Mouse (Mus musculus): ENCODE results near the gene Tpra1.

Tpra1 gene

DNA sequence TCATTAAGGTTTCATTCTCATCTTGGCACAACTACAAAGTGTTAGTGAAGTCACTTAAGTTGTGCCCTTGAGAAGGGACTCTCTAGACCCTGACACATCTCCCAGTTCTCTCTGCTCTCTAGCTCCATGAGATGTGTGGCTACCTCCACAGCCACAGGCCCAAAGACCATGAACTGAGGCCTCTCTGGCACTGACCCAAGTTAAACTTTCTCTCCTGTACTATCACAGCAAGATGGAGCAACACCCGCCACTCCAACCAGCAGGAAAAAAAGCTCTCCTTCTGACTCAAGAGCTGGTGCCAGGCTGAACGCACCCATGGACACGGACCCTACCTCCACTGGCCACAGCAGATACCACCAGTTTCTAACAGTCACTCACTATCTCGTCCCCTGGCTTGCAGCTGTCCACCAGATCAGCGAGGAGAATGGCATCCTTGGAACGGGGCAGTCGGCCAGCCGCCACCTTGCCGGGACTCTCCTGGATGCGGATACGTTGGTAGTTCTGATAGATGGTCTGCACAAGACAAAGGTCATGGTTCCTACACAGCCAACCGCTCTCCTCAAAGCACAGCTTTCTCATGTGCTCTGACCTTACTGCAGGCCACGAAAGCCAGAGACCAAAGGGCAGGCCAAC, 12.5 kb upstream of the Tpra1 start:
- in situ Hi-C loops (cut with MseI, MboI) = no loop called here

DNA sequence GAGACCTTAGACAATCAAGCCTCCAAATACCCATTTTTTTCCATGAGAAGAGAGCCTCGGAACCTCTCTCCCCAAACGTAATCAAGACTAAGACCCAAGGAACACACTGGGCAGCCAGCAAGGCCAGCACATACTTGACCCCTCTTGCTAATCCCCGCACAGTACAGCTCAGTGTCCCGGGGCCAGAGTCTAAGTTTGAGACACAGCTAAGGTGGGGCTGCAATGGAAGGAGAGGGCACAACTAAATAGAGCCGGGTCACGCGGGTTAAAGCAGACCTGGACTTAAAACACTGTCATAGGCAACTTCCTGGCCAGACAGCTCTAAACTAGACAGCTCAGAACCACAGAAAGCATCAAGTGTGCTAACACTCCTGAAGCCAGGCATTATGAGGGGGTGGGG, 11.2 kb upstream of the Tpra1 start:
- in situ Hi-C loops (cut with MseI, MboI) = no loop called here

- in situ Hi-C loops (cut with MseI, MboI) = no loop called here
Measured at GRCm38 (mm10) chr6:88893559-88893958, 8.5 kb upstream of the Tpra1 start.

- in situ Hi-C loops (cut with MseI, MboI) = no loop called here
Measured at GRCm38 (mm10) chr6:88895943-88896342, 6.1 kb upstream of the Tpra1 start.

- in situ Hi-C loops (cut with MseI, MboI) = no loop called here
Measured at GRCm38 (mm10) chr6:88897246-88897645, 4.8 kb upstream of the Tpra1 start.

- in situ Hi-C loops (cut with MseI, MboI) = no loop called here
Measured at GRCm38 (mm10) chr6:88898534-88899048, 3.5 kb upstream of the Tpra1 start, which contains the start of gene Mcm2. Gene Mcm2, minus strand, starts transcription at chr6:88898780.

DNA sequence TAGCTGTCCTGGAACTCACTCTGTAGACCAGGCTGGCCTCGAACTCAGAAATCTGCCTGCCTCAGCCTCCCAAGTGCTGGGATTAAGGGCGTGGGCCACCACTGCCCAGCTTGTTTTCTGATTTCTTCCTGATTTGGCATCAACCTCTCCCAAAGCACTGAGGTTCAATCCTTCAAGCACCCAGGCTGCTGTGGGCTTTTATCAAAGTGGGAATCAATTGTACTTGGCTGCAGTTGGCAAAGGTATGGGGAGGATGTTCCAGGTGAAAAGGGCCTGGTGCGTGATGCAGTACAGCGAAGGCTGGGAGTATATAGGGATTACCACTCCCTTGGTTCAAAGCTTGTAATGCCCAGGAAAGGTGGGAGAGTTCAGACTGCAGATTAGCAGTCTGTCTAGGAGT, 3.0 kb upstream of the Tpra1 start:
- in situ Hi-C loops (cut with MseI, MboI) = no loop called here

DNA sequence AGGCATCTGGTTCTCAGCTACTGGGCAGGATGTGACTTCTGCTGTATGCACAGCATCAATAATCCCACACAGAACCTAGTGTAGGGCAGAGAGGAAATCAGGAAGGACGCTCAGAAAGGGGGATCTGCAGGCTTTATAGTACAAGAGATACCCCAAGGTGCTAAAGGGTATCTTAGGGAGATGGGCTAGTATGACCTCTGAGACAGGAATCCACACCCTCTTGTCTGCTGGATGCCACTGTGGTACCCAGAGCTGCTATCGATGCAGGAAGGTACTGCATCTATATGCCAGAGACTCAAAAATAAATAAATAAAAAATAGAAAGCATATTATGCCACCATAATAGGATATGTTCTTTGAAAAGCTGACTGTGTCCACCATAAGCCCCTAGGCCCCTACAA, 2.4 kb upstream of the Tpra1 start:
- in situ Hi-C loops (cut with MseI, MboI) = no loop called here

DNA sequence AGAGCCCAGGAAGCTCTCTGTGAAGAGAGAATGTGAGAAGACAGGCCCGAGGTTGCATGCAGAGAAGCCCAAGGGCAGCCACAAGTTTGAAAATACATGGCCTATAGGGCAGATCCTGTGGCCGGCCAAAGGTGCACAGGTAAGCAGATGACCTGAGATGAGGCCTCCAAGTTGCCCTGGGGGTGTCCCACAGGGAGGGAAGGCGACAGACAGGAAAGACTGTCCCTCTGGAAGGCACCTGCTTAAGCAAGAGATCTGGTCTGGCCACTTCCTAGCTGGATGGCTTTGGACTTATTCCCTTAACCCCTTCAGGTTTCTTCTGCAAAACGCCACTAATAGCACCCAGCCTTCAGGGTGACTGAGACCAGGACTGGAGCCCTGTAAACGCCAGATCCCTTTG, 580 bp upstream of the Tpra1 start:
- in situ Hi-C loops (cut with MseI, MboI) = no loop called here

DNA sequence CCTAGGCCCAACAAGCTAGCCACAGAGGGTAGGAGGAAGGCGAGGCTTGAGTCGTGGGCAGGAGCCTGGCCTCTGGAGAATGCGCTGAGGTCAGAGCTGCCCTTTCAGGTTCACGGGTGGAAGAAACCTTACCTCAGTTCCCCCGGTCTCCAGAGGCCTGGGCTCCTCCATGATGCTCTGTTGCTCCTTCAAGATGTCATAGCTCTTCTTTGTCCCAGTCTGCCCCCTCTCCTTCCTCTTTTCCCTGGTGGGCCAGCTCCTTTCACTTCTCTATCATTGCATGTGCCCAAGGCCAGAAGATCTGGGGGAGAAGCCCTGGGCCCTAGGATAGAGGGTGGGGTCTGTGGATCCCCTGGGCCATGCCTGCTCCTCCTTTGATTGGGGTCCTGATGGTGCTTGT, 1.7 kb downstream of the Tpra1 start:
- in situ Hi-C loops (cut with MseI, MboI) = no loop called here

GRCm38 (mm10) chr6:88904456-88904974, 2.5 kb downstream of the Tpra1 start:
- in situ Hi-C loops (cut with MseI, MboI) = no loop called here

- in situ Hi-C loops (cut with MseI, MboI) = no loop called here
Measured at GRCm38 (mm10) chr6:88905042-88905441, 3.0 kb downstream of the Tpra1 start.

- in situ Hi-C loops (cut with MseI, MboI) = no loop called here
Measured at GRCm38 (mm10) chr6:88906369-88907108, 4.5 kb downstream of the Tpra1 start.

DNA sequence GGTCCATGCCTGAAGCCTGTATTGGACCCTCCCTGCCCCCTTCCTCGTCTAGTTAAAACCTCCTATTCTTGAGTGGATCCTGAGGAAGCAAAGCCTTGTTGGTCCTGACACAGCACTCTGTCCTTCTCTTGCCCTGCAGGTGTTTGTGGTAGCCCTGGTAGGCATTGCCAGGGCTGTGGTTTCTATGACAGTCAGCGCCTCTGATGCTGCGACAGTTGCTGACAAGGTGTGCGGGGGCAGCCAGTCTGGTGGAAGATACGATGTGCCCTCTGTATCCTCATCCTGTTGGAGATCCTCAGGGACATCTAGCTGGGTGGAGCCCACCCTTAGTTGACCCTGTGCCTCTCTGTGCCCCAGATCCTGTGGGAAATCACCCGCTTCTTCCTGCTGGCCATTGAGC, 7.1 kb downstream of the Tpra1 start:
- in situ Hi-C loops (cut with MseI, MboI) = no loop called here

DNA sequence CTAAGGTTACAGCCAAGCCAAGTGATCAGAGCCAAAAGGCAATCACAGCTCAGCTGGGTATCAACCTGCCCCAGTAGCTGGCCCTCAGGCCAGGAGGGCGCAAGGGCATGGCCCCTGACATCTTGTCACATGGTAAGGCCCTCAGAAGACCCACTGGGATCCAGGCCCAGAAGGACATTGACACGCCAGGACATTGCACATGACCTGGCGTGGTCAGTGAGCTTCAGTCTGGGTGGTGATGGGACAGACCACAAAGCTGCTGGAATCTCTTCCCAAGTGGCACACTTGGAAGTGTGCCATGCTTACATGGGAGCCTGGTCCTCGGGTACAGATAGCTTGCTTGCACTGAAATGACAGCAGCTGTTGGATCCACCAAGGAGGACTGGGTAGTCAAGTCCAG, 11.0 kb downstream of the Tpra1 start:
- in situ Hi-C loops (cut with MseI, MboI) = no loop called here

GRCm38 (mm10) chr6:88913440-88913839, 11.4 kb downstream of the Tpra1 start:
- in situ Hi-C loops (cut with MseI, MboI) = no loop called here

- in situ Hi-C loops (cut with MseI, MboI) = no loop called here
Measured at GRCm38 (mm10) chr6:88914799-88915198, 12.7 kb downstream of the Tpra1 start.

DNA sequence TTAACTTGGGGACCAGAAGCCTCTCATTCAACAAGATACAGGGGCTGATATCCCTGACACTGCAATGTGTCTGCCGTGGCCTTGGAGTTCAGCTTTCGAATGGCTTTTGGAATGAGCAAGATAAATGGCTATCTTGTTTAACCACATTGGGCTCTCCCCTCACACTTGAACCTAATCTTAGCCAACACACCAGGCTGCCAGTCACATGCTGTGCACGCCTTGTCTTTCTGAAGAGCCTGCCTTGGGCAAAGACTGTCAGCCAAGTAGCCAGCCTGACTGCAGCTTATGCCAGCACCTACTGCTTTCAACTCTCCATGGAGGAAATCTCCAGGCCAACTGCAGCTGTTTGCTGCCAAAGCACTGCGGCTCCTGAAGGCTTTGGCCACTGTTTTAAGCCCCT, 13.5 kb downstream of the Tpra1 start:
- in situ Hi-C loops (cut with MseI, MboI) = no loop called here

GRCm38 (mm10) chr6:88916153-88916552, 14.1 kb downstream of the Tpra1 start:
- in situ Hi-C loops (cut with MseI, MboI) = no loop called here

GRCm38 (mm10) chr6:88918802-88919201, 16.8 kb downstream of the Tpra1 start:
- in situ Hi-C loops (cut with MseI, MboI) = no loop called here

- in situ Hi-C loops (cut with MseI, MboI) = loop anchor here in 1 of 2 experiments (5.0 kb wide), 1 partner anchor 83 kb away; no protein-coding TSS in a partner anchor
Measured at GRCm38 (mm10) chr6:88924502-88925275, 22.6 kb downstream of the Tpra1 start.

- in situ Hi-C loops (cut with MseI, MboI) = loop anchor here in 1 of 2 experiments (5.0 kb wide), 1 partner anchor 82 kb away; no protein-coding TSS in a partner anchor
Measured at GRCm38 (mm10) chr6:88925640-88926205, 23.7 kb downstream of the Tpra1 start.
